Mouse (Mus musculus) regulatory T cell (primary cell): ENCODE measurements at regions not wholly inside any gene's neighbourhood (a gene's known extent, or its start where the extent isn't known, plus 50 kb on each side); places are given as distances from the start of the nearest gene placed in this dataset.

Experiments used
- in situ Hi-C: fragments of 300-600 bp; cut with MboI, MseI; formaldehyde crosslinking; loops from one replicate; pipeline ENCODE4 v1.15.1; 2025; ENCODE audit warnings: high pct_unique_total_duplicates

DNA sequence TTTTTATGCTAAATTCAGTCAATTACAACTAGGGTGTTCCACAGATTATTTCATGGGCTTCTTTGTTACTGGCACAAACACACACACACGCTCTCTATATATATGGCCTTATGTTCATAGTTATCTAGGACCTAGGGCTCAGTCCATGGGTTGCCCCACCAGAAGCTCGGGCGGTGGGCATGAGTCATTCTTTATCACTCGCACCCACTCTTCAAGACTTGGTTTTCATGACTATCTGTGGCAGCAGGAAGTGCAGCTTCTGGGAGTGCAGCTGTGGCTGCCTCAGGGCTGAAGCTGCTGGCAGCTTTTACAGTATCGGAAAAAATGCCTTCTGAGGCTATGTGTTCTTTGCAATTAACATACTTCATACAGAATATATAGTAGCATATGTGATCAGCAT lies 198.7 kb downstream of the Ipo11 start:
- in situ Hi-C loops, result no loop called here

DNA sequence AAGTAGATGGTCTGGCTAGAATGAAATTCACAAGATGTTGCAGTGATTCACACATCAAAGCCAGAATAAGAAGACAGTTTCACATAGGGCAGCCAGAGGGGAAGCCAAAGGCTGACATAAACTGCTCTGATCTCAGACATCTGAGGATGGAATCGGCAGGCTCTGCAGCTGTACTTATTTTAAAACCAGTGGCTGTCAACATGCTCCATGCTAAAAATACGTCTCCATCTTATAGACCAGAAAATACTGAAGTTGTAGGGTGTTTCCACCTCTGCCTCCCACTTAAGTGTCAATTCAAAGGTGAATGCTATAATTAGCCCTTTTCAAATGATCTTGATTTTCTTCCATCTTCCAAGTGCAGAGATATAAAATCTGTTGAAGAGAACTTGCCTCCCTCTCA lies 202.4 kb downstream of the Ipo11 start:
- in situ Hi-C loops, result no loop called here

DNA sequence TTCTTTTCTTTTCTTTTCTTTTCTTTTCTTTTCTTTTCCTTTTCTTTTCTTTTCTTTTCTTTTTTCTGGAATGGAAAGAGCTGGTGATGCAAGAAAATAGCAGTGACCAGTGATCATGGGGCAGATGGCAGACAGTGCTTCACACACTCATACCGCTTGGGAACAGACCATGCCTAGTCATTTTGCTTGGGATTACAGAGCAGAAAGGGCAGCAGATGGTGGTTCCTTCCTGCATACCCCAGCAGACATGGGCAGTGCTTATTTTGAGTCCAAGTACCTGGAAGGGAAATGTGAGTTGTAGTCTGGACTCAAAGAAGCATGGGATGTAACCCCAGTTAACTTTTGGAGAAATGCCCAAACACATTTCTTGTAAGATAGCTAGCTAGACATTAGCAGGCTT lies 203.9 kb downstream of the Ipo11 start:
- in situ Hi-C loops, result no loop called here

DNA sequence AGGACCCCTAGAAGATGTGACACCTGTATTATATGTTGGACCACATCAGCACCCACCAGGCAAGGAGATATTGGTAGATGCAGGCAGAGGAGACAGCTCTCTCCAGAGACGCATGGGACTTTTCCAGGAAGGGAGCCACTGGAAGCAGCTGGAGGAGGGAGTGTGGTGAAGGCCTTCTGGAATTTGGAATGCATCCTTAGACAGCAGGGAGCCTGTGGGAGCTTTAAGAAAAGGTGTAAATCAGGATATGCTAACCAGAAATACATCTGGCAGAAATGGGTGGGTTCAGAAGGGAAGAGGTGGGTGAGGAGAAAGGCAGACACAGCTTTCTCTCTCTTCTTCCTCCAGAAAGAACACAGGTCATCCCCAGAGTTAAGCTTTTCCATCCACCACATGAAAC lies 213.4 kb downstream of the Ipo11 start:
- in situ Hi-C loops, result no loop called here

DNA sequence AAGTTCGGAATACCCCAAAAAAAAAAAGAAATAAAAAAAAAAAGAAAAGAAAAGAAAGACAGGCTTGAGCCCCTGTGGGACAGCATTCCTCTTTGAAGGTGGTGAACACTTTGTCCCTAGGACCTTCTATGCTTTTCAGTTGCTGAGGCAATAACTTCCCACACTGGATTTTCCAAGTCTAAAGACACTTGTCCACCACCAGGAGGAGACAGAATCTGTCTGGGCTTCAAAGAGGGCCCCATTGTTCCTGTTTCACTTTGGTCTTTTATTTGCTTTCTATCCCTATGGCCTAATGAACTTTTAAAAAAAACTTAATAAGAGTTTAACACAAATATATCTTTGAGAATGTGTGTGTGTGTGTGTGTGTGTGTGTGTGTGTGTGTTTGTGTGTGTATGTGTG lies 215.6 kb downstream of the Ipo11 start:
- in situ Hi-C loops, result no loop called here

DNA sequence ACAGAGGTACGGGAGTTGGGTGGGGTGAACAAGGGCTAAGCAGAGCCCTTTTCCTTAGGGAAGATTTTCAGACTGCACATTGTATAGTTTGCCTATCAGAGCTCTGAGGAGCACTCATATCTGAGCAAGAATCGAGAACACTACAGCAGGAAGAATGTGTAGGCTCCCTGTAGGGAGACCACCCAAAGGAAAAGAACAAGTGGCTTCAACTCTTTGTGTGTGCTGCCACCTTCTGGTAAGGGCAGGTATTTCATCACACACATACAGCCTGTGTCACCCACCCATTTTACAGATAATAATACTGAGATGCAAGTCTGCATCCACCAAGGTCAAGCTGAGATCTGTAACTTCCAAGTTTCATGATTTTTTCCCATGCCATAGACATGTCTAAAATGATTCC lies 221.0 kb downstream of the Ipo11 start:
- in situ Hi-C loops, result loop anchor here (10.0 kb wide), 1 partner anchor 1271 kb away; the partner anchor contains the start of gene Htr1a

DNA sequence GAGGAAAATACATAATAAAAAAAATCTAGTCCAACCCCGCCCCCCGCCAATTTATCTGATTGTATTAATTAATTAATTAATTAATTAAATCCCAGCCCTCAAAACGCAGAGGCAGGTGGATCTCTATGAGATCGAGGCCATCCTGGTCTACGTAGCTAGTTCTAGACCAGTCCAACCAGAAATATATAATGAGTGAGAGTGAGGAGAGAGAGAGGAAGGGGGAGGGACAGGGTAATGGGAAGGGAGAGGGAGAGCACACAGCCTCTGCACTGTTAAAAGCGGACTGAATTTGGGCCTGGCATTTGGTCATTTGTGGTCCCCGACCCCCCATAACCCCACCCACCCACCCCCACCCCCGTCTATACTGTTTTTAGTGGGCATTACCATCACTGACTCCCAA lies 221.5 kb downstream of the Ipo11 start:
- in situ Hi-C loops, result loop anchor here (10.0 kb wide), 1 partner anchor 1270 kb away; the partner anchor contains the start of gene Htr1a

DNA sequence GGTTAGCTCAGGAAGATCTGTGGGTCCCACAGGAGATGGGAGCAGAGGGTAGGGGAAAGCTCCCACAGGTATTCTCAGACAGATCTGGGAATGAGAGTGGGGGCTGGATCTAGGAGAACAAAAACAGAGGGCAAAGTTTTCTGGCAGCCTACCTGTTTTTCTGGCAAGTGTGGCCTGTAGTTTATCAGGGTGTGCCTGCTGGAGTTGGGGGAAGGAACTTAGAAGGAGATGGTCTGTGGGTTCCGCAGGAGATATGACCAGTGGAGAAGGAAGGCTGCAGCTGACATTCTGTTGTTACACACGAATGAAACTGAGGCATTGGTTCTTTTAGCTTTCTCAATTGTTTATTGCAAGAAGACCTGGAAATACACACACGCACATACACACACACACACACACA lies 226.2 kb downstream of the Ipo11 start:
- in situ Hi-C loops, result loop anchor here (10.0 kb wide), 1 partner anchor 1266 kb away; the partner anchor contains the start of gene Htr1a

DNA sequence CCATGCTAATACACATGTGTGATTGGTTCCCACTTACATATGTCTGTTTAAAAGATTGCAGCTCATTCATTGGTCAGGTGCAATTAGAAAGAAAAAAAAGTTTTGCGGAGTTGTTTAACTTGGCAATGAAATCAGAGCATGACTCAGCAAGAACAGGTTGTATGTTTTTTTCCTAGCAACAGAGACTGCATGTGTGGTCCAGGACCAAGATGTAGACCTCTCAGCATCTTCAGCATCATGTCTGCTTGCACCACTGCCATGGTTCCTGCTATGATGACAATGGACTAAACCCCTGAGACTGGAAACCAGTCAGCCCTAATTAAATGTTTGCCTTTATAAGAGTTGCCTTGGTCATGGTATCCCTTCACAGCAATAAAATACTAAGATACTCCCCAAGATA lies 236.4 kb downstream of the Ipo11 start:
- in situ Hi-C loops, result no loop called here

DNA sequence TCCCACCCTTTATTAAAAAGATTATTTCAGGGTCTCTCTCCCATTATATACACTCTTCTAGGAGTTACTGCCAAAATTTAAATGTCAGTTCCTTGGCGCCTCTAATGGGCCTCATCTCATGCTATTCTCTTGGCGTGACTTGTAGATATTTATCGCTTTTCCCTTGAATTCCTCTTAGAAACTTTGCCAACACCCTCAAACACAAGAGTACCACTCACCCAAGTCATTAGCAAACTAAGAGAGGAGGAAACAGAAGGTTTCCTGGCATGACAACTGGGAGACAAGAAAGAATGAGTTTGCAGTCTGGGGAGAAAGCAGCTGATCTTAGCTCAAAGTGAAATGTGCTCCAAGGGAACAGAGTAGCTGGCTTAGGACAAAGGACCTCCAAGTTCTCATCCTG lies 236.8 kb downstream of the Ipo11 start:
- in situ Hi-C loops, result no loop called here

DNA sequence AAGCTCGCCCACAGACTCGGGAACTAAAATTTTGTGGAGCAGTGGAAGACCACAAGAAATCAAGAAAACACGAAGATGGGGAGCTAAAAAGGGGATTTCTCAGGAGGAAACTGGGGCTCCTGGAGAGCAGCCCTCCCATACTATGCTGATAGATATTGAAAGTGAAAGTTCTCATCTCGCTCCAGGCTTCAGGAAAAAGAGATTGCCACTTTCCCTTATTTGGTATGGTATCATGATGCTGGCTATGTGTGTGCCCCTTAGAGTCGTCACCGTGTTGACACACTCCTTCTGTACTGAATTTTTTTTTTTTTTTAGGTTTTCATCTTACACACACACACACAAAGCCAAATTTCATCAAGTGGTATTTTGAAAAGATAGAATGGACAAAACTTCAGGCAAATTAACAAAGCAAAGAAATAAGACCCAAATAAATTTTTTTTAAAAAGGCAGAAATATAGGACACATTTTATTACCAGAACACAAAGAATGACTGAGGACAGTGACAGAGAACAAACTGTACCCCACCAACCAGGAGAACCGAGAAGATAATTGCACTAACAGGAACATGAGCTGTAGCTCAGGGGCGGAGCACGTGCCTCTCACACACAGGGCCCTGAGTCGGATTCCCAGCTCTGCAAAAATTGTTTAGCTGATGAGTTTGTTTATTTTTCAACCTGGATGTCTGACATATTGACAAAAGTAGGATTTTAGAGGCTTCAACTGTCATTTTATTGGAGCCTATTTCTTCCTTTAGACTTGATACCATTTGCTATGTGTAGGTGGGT lies 244.8 kb downstream of the Ipo11 start:
- in situ Hi-C loops, result no loop called here

DNA sequence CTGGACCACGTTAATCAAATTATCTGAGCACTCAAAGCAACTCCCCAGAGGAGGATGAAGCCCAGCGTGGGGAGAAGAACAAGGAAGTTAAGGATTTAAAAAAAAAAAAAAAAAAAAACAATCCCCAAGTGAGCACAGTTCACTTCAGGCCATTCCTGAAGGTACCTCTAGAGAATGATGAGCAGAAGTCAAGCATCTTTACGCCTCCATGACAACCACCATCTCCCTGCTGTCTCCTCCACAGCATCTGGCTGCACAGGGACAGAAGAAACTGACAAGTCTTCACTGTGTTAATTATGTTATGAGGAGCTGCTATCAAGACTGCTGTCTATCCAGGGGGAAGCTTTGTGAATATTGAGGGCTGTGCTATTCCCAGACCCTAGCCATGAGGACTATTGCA lies 246.6 kb downstream of the Ipo11 start:
- in situ Hi-C loops, result no loop called here

DNA sequence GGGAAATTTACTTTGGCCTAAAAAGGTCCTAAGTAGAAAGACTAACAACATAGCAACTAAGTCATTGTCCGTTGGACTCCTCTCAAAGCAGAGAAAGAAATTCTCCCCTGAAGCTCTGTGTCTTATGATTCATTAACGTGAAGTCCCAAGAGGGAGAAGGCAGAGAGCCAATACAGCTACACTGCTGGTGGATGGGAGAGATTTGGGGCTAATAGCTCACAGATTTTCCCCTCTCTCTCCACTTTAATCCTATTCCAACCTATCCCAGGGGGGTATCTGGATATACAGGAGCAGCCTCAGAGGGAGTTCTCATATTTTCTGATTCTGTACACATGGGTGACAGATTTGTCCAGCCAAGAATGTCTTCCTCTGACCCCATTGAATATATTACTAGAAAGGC lies 247.1 kb downstream of the Ipo11 start:
- in situ Hi-C loops, result no loop called here

DNA sequence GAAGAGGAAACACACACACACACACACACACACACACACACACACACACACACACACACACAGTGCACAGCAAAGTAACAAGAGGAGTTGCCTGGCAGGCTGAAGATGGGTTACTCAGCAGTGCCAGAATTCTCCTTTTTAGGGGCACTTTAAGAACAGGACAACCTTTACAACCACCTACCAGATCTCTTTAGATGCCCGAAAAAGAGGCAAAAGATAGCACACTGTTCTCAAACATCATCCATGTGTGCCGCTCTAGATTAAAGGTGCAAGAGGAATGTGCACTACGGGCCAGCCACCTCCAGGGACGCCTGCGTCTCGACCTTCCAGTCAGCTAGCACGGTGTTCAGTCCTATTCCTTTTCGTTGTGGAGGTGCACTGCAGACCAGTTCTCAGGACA lies 247.7 kb downstream of the Ipo11 start:
- in situ Hi-C loops, result no loop called here

DNA sequence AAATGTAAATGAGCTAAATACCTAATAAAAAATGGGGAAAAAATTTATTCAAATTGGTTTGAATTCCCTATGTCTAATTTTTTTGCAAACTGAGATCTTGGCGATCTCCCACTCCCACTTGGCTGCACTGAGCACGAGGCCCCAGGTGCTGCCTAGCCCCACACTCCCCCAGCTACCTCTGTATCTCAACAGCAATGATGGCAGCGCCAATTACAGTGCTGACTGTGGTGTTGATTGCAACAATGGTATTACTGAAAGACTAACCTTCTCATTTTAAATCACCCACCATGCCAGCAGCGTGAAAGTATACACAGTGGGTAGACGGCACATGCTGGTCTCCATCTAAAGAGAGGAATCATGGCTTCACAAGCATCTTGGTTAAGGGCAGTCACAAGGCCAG lies 267.1 kb downstream of the Ipo11 start:
- in situ Hi-C loops, result no loop called here

DNA sequence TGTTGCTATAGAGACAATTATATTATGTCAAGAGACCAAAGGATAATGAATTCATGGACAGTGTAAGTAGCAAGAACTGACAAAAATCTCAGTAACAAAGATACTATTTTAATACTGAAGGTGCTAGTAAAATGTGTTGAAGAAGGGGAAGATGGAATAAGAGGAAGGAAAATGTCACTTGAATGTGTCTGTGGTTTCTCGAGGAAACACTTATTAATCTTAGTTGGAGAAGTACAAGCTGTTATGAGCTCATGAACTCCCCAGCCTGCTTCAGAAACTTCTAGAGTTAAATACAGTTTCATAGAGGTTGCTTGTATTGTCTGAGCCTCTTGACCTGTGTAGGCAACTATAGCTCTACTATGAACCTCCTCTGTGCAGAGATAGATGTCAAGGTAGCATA lies 274.6 kb downstream of the Ipo11 start:
- in situ Hi-C loops, result no loop called here

DNA sequence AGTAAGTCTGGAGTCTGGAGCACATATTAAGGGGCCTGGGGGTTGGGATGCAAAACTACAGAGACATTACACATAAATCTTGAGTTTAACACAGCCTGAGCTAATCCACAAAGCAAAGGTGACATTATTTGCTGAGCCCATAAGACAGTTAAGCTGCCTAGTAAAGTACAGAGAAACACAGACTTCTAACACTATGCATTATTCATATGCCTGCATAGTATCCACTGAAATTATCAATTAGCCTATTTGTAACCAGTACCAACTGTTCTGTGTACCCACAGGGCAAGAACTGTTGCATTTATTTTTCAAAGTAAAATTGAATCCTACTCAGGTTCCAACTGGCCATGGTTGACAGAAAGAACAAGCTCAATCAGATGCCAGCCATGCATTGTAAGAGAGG lies 287.4 kb downstream of the Ipo11 start:
- in situ Hi-C loops, result no loop called here

DNA sequence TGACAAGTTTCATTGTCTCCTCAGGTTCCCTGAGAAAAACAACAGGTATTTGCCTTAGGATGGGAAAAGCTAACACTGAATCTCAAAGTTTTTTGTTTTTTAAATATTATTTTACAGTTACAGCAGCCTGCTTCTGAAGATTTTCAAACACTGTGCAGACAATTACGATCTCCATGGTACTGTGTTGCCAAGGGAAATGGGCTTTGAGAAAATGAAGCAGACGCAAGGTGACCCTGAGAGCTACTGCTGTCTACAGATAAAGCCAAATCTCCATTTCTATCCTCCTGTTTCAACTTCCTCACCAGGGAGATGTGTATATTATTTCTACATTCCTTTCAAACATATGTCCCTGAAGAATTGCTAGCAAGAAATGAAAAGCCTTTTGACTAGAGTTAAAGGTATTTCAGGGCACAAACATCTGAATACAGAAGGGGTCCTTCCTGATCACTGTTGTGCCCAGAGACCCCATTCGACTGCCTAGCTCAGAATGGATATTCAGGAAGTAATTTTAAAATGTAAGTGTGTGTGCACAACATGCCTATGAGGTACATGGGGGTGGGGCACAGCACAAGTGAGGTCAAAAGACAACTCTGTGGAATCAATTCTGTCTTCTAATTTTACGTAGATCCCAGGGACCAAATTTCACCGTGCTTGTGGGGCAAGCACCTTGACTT lies 293.3 kb downstream of the Ipo11 start:
- in situ Hi-C loops, result no loop called here

DNA sequence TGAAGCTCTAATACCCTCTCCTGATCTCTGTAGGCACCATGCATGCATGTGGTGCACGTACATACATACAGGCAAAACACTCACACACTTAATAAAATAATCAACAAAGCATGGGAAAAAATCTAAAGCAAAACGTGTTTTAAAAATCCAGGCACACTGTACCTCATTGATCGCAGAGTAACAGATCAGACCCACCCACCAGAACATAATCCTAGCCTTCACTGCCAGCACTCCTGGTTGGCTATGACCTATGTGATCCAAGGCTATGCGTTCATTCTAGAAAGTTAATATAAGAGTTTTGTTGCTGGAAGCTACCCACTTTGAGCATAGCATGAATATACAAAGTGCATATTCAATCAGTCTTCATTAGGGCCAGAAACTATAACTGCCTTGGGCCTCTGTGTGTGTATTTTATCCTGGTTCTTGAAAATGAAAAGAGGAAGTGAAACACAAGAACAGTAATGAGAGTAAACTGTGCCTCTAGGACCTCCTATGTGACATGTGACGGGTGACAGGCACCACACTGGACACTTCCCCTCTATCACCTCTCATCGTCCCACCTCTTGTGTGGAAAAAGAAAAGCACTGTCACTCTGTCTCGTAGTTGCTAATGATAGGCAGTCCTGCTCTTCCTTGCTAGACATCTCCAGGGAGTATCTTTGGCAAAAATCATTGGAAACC lies 297.9 kb downstream of the Ipo11 start:
- in situ Hi-C loops, result no loop called here

DNA sequence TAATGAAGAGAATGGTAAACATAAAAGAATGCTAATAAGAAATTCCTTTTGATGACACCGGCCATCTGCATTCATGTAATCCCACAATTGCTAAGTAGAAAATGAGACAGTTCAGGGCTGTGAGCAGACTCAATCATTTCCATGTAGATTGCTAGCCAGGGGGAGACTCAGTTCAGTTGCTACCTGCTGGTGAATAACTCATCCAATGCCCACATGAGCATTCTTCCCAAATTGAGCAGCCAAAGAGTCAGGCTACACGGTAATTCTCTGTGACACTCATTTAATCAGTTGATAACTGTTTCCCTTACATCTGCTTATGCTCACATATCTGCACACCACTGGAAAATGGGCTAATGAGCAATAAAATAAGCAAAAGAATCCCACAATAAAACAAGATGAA lies 345.0 kb downstream of the Ipo11 start:
- in situ Hi-C loops, result no loop called here

DNA sequence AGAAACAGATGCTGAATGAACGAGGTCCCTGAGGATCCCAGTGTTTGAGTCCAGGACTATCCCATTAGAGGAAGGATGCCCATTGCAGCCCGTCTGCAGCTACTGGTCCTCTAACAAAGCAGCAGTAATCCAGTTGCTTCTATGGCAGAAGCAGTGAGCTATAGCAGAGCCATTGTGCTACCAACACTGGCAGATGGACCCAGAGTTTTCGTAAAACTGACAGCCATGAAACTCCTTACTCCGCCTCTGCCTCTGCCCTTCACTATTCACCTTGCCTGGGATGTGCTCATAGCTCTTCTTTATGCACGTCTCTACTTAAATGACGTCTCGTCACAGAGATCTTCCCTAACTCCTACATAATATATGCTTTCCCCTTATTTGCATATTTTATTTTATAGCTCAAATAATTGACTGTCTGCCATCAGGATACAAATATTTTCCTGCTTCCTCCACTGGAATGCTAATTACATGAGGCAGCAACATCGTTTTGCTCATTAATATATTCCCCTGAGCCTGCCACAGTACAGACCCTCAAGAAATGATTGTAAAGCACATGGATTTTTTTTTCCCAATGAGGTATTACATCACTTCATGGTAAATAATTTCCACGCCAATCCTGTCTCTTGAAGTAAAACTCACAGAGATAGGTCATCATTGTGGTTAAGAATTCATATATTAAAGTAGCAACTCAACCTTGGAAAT lies 368.9 kb downstream of the Ipo11 start:
- in situ Hi-C loops, result no loop called here

DNA sequence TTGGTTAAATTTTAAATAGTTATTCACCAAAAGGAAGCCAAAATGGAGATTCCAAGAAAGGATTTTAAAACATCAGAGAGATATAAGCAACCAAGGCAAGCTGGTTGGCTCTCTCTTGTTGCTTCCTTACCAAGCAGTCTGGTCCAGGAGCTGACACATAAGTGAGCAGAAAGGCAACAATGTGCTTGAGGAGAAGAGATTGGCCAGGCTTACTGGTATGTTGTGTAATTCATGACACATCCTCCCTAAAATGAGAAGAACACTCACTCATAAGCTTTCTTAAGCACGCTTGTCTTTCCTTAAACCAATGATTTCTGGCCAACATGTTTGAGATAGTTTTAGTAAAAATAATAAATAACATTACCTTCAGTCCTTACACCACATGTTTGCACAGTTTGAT lies 374.2 kb downstream of the Ipo11 start:
- in situ Hi-C loops, result no loop called here
